Mouse (Mus musculus): ENCODE data around the gene Ebf1.

DNA sequence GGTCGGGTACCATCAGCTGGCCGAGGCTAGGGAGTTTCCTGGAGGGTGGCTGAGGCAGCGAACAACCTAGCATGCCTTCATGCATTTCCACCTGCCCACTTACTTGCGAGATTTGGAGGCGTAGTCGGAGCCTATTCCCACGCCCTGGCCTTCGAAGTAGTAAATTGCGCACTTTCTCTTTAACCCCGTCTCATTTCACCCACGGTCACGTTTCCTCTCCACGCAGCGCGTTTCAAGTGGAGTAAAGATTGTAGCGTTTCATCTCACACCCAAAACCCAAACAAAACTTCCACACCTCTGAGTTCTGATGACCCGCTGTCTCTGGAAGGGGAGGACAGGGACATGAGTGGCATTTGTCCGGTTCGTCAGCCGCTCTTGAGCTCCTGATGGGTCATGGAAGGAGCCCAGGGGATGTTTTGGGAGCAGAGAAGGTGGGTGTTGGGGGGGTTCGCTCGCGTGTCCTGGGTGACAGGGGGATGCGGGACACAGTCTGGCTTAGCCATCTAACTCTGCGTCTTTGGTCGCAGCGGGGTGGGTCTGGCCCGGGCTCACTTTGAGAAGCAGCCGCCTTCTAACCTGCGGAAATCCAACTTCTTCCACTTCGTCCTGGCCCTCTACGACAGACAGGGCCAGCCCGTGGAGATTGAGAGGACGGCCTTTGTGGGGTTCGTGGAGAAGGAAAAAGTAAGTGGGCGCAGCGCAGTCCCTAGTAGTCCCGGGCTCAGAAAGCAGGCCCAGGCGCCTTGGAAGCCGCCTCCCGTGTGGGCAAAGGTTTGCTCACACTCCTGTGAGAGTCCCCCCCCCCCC lies 3.0 kb downstream of the Ebf1 start:
- TF ChIP-seq GATA1 (IDR thresholded peaks at IDR 0.05; ENCODE audit: borderline replicate concordance, low read length) (no peak), FLI1 (IDR thresholded peaks at IDR 0.05; ENCODE audit: low read length) (no peak)
